Mouse (Mus musculus) cerebellum, adult (tissue): ENCODE data around the gene Orm3.

Experiments
- ATAC-seq: cut with Nextera tagmentation; 2 replicates; pipeline ENCODE4 v1.9.2; 2017; ENCODE audit warnings: mild to moderate bottlenecking, moderate library complexity, mixed read lengths; ENCODE audit not compliant: insufficient number of reproducible peaks, low FRiP score, low TSS enrichment

Gene Orm3

GRCm38 (mm10) chr4:63362150-63362549, 6.2 kb downstream of the Orm3 start, which contains the start of gene Orm2:
Gene Orm2 (plus strand): TSS chr4:63362449.
- ATAC-seq, result no peak

- ATAC-seq, result peak; percentile 62
Observed at GRCm38 (mm10) chr4:63368577-63368976, 12.6 kb downstream of the Orm3 start.

- ATAC-seq, result no peak
Observed at GRCm38 (mm10) chr4:63370897-63371296, 14.9 kb downstream of the Orm3 start.

- ATAC-seq, result no peak
Observed at GRCm38 (mm10) chr4:63371890-63372289, 15.9 kb downstream of the Orm3 start.

- no peak for ATAC-seq
Observed at GRCm38 (mm10) chr4:63373404-63373803, 17.4 kb downstream of the Orm3 start.

GRCm38 (mm10) chr4:63374331-63374730, 18.4 kb downstream of the Orm3 start:
- no peak for ATAC-seq

- no peak for ATAC-seq
Observed at GRCm38 (mm10) chr4:63375367-63375766, 19.4 kb downstream of the Orm3 start.

- no peak for ATAC-seq
Observed at GRCm38 (mm10) chr4:63377483-63377882, 21.5 kb downstream of the Orm3 start.

GRCm38 (mm10) chr4:63382676-63383369, 26.9 kb downstream of the Orm3 start:
- no peak for ATAC-seq

- no peak for ATAC-seq
Observed at GRCm38 (mm10) chr4:63383474-63383873, 27.5 kb downstream of the Orm3 start.

GRCm38 (mm10) chr4:63384262-63384661, 28.3 kb downstream of the Orm3 start:
- ATAC-seq, result no peak

GRCm38 (mm10) chr4:63385253-63385652, 29.3 kb downstream of the Orm3 start:
- ATAC-seq, result no peak

GRCm38 (mm10) chr4:63385784-63386183, 29.8 kb downstream of the Orm3 start:
- no peak for ATAC-seq

- ATAC-seq, result no peak
Observed at GRCm38 (mm10) chr4:63388029-63388428, 32.1 kb downstream of the Orm3 start.

GRCm38 (mm10) chr4:63389121-63389886, 33.3 kb downstream of the Orm3 start:
- ATAC-seq, result no peak

- no peak for ATAC-seq
Observed at GRCm38 (mm10) chr4:63389887-63390528, 34.0 kb downstream of the Orm3 start.

- no peak for ATAC-seq
Observed at GRCm38 (mm10) chr4:63391322-63391721, 35.4 kb downstream of the Orm3 start.

GRCm38 (mm10) chr4:63397981-63398537, 42.1 kb downstream of the Orm3 start:
- ATAC-seq, result no peak

GRCm38 (mm10) chr4:63398854-63399609, 43.1 kb downstream of the Orm3 start:
- ATAC-seq, result no peak

- no peak for ATAC-seq
Observed at GRCm38 (mm10) chr4:63399691-63400270, 43.8 kb downstream of the Orm3 start.
